Mouse (Mus musculus) ovary, adult 18-20 months (tissue): ENCODE measurements around the gene Fam83f.
A peak's percentile ranks its signal among the peaks of the same experiment; 100 is the strongest.

Experiments used
- DNase-seq: peaks from one replicate; pipeline ENCODE4 v3.0.0; 2022; ENCODE audit warnings: low spot score, mixed read lengths

Fam83f gene

DNA sequence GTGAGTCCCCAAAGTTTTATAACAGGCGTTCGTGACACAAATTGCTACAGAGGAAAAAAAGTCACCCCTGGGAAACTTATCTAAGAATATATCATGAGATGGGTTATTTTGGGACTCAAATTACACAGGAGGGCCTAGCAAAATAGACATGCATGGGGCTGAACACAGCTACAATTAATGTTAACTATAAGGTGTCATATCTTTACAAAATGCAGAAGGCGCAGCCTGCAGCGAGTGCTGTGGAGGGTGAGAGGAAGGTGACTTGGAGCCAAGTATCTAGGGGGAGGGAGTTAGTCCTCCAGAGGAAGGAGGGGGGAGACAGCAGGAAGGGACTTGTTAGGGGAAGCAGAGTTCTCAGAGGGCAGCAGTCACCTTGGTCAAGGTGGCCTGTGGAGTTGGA lies 7.2 kb upstream of the Fam83f start:
- no peak for DNase-seq

DNA sequence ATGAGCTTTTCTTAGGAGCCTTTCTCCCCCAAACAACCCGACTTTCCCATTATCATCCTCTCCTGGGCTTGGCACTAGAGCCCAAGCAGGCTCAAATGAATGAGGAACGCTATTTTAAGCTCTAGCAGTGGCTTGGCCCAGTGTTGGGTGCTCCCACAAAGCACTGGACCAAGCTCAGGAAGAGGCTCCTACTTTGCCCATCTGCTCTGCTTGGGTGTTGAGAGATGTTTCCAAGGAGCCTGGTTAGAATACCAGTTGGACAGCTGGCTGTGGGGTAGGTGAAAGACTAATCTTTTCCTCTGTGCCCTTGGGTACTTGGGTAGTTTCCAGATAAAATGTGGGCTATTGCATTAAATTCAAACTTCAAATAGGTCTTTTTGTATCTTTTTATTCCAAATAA lies 1.2 kb downstream of the Fam83f start:
- no peak for DNase-seq

DNA sequence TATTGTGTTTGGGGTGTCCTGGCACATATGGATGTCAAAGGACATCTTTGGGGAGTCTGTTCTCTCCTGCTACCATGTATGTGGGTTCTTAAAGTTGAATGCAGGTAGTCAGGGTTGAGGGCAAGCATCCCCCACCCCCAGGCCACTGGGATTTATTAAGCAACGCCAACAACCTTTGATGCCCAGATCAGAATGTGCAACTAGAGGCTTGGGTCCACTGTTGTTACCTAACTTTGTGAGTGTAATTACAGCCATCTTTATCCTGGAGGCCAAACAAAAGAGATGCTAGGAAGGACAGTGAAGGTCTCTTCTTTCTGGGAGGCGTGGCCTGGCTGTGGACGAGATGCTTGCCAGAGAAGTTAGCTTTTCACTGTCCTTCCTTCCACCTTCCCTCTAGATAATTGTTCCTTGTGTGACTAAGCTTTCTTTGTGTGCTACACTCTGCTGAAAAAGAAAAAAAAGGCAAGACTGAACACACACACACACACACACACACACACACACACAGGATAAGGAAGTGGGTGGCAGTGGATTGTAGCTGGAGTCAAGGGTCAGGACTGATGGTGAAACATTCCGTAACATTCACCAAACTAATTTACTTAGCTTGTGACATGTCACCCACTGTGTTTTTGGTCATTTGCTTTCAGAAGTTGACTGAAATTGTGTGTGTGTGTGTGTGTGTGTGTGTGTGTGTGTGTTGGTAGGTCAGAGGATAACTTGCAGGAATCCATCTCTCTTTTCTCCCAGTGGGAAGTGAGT lies 1.9 kb downstream of the Fam83f start:
- DNase-seq: no peak

DNA sequence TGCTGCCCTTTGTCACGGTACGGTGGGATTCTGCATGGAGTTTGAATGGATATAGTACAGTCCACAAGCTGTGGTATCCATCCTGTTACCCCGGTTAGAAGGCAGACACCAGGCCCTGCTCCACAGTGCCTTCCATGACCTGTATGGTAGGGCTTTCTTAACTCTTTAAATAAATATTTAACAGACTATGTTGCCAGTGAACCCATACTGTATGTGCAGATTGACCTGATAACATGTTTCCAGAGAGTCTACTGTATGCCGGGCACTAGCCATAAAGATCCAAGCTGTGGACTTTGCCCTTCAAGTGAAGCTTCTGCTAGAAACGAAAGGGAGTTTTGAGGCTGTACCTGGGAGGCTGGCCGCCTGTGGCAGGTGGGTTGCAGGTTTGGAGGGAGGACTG lies 3.1 kb downstream of the Fam83f start:
- no peak for DNase-seq

DNA sequence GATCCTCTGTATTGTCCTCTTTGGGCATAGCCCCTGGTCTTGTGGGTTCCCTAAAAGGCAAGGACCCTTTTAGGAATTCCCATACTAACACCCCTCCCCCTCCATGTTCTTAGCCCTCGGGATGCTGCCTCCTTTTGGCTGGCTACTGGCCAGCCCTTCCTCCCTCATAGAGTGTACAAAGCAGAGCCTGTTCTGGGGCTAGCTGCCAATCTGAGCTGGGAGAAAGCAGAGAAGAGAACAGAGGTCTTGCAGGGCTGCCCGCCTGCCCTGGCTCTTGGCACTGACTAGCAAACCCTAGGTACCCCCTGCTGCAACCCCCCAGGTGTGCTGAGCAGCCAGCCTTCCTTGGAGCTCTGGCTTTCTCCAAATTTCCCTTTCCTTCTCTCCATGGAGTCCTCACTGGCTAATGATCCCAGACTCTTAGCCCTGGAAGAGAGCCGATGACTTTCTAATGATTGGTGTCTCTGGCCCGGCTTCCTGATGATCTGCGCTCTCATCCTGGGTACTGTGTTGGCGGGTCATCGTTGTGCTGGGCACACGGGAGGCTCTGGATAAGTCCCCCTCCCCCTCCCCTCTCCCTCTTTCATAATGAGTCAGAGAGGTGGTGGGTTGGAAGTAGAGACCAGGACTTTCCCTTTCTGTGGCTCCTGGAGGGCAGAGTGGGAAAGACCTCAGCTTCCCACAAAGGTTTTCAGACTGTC lies 8.0 kb downstream of the Fam83f start:
- peak; percentile 41 for DNase-seq

DNA sequence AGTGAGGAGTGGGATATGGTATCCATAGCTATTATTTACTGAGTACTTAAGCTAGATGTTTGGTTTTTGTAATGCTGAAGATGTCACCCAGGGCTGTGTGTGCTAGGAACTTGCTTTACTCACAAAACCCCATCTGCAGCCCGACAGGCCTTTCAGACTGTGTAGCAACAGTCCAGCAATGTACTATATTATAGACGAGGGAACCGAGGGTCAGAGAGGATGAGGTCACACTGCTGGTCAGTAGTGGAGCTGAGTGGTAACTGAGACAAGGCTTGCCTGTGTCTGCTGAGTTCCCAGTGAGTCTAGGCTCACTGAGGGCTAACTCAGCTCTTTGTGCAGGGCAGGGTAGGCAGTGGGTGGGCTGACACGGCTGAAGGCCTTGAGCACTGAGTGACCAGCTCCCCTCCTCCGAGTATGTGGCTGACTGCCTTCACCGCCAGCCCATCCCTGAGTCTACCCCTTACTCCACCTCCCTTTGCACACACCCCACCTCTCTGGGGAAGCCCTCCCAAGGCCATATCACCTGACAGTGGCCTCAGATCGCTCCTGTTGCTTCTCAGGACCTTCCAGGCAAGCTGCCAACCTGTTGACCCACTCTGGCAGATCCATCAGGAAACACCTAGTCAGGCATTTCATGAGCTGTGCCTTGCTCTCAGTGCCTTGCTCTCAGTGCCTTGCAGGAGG lies 8.8 kb downstream of the Fam83f start:
- no peak for DNase-seq

DNA sequence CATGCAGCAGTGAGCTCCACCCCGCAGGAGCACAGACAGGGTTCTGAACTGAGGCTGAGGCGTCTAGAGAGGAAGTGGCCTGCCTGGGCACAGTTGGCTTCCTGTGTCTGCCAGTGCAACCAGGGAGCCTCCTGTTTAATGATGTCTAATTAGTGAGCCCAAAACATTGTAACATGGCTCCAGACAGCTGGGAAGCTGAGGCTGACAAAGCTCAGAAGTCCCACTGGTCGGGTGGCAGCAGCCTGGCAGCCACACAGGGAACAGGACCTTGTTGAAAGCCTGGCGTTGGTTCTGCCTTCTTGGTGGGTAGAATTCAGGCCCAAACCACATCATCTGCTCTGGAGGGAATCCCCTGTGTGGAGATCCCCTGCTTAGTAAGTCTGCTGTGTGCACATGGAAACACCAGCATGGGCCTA lies 9.8 kb downstream of the Fam83f start:
- DNase-seq: no peak

DNA sequence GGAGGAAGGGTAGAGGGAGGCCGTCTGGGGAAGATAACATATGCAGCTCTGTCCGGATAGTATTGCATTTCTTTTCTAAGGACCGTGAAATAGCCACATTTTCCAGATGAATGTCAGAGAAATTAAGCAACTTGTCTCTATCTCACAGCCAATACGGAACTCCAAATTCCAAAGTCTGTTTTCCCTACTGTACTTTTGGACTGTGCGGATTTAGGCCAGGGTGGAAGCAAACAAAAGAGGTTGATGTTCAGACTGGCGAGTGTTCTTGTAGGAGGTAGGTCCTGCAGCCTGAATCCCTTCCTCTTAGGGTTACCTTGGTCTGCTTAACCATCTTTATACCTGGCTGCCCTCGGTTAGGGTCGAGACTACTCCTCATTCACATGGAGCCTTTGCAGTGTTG lies 10.7 kb downstream of the Fam83f start:
- no peak for DNase-seq

DNA sequence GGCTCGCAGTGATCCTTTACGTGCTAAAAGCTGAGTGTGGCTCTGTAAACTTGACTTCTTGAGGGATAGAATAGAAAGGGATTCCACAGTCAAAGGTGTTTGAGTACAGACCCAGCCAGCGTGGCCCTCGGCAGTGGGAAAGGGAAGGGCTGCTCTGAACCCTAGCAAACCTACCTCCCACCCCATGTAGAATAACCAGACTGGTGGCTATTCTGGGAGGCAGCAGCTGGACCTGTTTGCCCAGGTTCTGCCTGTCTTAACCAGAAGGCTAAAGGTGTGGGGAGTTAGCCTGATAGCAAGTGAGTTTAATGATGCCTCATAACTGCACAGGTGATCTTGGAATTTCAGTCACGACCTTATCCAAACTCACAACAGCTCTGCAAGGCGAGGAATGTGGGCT lies 11.5 kb downstream of the Fam83f start:
- DNase-seq: no peak

DNA sequence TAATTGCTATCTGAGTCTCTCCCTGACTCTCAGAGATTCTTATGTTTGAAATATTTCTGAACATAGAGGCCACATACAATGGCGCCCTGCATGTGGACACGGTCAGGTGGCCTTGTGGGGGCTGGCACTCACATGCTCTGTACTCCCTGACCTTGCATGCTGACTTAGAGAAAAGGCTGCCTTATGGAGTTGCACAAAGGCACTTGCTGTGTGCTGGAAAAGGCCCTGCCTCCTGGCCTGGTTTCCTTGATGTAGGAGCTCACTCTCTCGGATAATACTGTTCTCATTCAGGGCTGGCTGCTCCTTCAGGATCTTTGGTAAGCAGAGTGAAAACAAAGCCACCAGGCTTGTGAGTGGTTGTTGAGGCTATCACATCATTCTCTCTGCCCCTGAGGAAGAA lies 12.3 kb downstream of the Fam83f start:
- DNase-seq: no peak

DNA sequence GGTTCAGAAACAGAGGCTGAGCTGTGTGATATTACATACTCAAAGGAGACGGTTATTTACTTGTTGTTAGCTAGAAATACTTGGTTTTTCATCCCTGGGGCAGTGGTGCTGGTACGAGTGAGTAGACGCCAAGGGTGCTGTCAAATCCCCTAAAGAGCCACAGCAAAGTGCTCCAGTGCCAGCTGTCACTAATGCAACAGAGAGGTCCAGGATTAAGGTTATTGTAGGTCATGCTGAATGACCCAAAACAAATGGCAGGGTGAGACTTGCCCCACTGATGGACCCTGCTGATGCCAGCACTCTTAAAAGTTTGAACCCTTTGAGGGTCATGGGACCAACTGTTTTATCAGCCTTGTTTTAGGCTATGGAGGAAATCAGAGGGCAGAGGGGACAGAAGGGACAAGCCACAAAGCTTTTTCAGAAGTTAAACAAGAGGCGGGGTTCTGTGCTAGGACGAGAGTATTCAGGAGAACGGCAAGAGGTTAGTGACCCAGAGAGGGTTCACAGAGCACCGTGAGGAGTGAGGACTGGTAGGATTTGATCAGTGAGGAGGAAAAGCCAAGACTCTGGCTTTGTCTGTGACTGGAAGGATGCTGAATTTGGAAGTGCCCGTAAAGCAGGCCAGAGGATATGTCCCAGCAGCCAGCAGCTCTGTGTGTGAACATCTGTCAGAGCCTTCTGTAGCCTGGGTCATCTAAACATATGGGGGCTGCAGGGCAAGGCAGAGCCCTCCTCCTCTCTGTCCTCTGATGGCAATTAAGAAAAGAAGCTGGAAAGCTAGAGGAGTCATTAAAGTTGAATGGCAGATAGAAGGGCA lies 13.3 kb downstream of the Fam83f start:
- DNase-seq: no peak

DNA sequence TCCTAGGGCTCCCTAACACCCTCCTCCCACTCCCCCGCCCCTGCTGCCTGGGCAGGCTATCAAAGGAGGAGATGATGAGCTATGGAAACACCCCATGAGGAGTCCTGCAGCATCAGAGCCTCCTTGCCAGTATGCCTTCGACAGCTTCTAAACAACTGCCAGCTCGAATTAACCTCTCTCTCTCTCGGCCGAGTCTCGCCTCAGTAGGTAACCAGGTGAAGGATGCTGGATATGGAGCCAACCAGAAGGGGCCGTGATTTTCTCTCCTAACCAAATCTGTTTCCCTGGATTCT lies 13.9 kb downstream of the Fam83f start:
- DNase-seq: no peak

DNA sequence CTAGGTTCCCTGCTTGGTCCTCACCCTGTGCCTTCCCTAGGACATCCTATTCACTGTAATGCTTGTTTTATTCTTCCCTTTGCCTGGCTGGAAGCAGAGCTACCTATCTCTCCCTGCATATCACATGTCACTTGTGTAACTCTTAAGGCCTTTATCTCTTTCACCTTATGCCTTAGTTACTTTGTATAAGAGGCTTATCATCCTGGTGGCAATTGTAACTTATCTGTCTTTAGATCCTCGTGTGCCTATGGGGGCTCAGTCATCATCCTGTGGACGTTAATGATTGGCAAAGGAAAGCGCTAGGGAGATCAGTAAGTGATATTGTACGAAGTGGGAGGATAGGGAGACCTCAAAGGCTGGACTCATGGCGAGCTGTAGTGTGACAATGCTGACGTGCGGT lies 16.9 kb downstream of the Fam83f start:
- DNase-seq: no peak

DNA sequence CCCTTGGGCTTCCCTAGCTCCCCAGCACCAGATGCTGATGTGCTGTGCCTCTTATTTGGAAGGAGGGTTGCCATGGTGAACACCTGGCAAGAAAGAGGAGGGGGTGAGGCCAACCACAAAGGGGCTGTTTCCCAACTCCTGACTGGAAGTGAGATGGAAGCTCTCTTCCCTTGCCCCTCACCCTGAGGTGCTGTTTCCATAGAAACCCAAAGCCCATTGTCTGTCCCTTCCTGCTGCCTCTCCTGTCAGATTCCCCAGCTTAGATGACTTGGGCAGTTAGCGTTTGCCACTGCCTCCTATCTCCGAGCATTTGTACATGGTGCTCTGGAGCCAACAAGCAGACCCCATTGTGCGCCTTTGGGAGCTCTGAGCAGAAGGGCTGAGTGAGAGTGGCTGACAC lies 21.8 kb downstream of the Fam83f start:
- no peak for DNase-seq

DNA sequence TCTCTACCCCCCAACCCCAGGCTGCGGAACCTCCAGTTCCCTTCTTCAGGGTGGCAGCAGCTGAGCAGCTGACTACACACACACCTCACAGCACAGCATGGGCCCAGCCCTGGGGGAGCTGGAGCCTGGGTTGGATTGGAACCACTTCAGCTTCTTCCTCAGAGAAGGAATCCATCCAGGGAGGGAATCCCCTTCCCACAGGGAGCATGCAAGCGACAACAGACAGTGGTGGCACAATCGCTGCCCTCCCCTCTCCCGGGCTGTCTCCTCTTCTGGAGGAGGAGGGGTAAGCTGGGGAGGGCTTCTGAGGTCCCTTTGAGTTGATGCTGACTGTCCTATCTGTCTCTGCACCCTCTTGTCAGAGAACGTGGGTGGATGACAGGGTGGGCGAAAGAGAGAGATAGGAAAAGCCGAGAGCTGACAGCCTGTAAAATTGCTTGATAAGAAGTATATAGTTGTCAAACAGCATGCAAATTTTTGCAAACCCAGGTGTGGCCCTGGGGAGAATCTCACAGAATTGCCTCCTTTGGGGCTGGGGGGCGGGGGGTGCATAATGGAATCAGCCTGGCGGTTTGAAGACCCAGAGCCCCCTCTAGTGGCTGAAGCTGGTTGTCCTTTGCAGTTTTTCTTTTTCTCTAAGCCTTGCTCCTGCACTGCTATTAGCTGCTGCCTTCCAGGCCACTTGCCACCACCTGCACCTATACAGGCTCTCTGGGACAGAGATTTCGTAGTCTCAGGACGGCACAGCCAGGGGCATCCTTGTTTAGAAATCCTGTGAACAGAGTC lies 22.7 kb downstream of the Fam83f start:
- no peak for DNase-seq

DNA sequence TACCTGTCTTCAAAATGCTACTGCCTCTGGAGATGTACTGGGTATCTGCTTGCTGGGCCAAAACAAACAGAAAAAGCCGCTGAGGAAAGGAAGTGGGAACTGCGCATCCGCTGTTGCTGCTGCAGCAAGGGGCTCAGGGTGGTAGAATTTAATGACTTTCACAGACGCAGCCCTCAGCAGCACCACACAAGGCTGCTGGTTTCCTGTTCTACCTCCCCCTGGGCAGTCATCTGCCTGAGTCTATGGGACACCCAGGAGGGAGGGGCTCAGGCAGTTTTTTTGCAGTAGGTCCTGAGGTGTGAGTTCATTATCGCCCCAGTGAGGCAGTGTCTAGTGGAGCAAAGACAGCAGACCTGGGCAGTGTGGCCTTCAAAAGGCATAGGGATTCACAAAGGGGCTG lies 25.9 kb downstream of the Fam83f start:
- no peak for DNase-seq

DNA sequence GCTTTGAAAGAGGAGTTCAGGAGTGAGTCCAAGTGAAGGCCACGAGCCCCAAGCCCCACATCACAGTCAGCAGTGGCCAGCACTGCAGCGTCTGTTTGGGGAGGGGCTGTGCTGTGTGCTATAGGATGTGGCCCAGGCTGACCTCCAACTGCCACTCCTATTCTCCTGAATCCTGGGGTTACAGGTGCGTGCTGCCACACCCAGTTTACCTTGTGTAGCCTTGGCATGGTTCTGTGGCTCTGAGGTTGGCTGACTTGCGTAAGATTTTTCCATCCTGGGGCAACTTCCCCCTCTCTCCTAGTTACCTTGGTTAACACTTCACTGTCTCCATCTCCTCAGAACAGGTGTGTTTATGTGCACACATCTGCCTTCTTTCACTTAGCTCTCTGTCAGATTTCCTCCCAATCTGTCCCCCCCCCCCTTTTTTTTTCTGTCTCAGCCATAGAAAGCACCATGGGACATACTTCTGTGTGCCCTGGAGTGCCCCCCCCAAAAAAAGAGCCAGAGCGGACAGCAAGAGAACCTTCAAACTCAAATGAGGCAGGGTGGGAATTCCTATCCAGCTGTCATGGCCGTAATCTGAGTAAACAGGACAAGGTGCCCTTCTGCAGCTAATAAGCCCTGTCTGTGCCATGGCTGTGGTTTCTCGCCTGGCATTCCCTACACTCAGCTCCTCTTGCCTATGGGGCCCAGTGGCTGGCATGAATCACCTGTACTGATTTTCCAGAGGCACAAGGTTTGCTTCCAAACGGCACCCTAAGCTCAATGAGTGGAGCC lies 30.0 kb downstream of the Fam83f start:
- DNase-seq: no peak

DNA sequence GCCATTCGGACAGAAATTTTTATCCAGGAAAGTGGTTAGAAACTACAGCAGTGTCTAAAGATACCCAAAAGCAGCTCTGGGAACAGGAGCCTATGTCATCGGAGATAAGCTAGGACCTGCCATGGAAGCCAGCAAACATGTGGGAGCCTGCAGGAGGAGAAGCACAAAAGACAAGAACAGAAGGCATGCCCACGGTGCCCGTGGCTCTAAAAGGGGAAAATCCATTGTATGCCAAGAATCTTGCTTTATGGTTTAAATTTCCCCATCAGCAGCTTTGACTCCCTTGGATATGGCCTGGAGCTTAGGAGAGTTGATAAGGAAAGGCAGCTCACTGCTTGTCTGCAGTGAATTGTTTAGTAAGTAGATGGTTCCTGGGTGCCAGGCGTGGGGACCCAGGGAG lies 31.3 kb downstream of the Fam83f start:
- no peak for DNase-seq

DNA sequence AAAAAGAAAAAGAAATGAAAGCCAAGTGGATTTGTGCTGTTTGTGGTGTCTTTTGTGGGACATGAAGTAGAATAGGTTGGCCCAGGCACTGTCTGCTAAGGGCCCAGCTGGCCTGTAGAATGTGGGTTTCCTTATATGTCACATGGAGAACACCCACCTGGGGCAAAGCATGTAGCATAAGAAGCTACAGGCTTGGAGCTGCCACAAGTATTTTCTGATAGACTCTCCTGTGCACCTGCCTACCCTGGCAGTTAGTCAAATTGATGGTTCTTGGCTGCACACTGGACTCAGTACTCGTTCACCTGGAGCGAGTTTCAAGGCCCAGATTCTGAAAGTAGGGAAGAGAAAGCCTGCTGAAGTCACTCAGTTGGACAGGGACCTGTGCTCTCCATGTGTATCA lies 31.8 kb downstream of the Fam83f start:
- DNase-seq: no peak

DNA sequence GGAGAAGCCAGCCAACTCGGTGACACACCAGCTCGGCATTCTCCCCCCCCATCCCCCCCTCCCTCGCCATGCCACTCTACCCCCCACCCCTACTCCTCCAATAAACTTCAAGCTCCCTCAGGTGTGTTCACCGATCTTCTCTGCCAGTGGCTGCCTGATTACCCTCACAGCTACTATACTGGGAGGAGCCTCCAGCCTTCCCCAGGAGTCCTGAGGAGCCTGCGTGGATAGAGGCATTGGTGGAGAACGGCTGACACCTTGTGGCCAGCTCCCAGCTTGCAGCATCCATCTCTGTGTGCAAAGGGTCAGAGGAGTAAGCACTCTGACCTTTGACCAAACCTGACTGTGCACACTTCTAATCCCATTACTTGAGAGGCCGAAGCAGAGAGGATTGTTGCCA lies 32.6 kb downstream of the Fam83f start:
- DNase-seq: peak; percentile 66
